Mouse (Mus musculus): Measurements from ENCODE around the gene Slc36a3.
A peak's percentile ranks its signal among the peaks of the same experiment; 100 is the strongest.
"Not testable (repeated sequence)": the region's sequence is repeated elsewhere in the genome, so short reads cannot be mapped to it uniquely, and the experiment has no call there.

The Slc36a3 gene

DNA sequence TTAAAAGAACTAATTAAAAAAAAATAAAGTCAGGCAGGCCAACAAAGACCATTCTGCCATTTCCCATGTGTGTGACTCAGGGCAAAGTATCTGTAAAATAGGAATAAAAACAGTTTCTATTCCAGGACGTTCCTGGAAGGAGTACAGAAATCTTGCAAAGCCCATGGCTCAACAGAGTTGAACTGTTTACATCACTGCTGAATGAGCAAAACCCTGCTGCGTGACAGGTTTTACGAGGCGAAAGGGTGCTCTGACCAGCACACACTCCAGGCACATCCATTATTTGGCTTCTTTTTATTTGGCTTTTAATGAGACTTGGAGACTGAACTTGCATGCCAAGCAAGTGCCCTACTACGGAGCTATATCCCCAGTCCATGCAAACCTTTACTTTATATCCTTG, 7.5 kb downstream of the Slc36a3 start:
- DNase-seq (ENCODE audit: low spot score), result no peak

- DNase-seq (ENCODE audit: low spot score), result no peak
Observed at GRCm38 (mm10) chr11:55141502-55141901, 10.0 kb downstream of the Slc36a3 start.

DNA sequence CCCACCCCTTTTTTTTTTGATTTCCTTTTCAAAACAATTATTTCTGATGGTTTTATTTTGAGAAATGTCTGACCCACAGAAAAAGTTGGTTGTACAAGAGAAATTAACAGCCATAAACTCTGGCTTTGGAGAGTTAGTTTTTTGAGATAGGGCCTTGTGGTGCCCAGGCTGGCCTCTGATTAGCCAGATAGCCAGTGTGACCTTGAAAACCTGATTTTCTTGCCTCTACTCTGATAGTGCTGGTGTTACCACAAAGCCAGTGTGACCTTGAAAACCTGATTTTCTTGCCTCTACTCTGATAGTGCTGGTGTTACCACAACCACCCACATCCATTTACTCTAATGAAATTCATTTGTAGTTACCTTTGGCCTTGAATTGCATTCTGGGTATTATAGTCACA, 13.9 kb downstream of the Slc36a3 start:
- no peak for DNase-seq (ENCODE audit: low spot score)

- DNase-seq (ENCODE audit: low spot score), result peak; percentile 66
Observed at GRCm38 (mm10) chr11:55136770-55137547, 14.5 kb downstream of the Slc36a3 start.

- no peak for DNase-seq (ENCODE audit: low spot score)
Observed at GRCm38 (mm10) chr11:55134871-55135270, 16.6 kb downstream of the Slc36a3 start.

GRCm38 (mm10) chr11:55134407-55134806, 17.1 kb downstream of the Slc36a3 start:
- no peak for DNase-seq (ENCODE audit: low spot score)

DNA sequence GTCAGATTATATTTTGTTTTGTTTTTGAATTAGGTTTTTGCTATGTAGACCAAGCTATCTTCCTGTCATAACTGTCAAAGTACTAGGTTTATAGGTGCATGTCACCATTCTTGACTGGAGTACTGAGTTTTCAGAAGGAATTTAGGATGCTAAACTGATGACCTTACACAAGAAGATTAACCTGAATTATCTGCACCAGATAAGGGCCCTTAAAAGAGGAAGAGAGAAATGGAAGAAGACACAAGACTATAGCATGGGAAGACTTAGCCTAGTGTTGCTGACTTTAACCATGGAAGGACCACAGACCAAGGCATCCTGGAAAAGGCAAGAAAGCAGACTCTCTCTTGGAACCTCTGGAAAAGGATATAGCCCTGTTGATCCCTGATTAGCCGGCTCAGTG, 18.3 kb downstream of the Slc36a3 start:
- no peak for DNase-seq (ENCODE audit: low spot score)

GRCm38 (mm10) chr11:55131946-55132345, 19.6 kb downstream of the Slc36a3 start:
- no peak for DNase-seq (ENCODE audit: low spot score)

DNA sequence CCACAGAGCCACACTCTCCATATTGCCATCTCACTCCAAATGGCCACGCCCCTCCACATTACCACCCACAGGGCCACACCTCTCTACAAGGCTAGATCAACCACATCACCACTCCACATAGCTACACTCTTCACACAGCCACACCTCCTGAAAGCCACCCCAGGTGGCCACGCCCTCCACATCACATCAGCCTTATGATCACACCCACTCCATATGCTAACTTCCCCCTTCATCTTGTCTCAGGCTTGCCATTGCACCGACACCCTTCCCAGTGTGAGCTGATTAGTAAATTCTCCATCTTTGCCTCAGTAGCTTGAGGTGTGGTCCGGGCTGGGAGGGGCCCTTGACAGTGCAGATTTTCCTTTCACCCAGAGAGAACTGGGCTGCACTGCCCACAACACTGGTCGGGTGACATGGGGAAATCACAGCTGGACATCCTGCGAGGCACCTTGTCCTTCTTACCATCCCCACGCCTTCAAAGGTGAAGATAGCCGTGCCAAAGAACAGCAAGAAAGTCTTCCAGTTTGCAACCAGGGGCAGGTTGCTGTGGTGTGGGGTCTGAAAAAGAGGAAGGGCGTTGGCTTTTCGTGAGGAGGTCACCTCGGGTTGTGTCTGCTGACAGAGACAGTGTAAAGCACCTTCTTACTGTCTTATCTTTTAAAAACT, 20.3 kb downstream of the Slc36a3 start:
- peak; percentile 26 for DNase-seq (ENCODE audit: low spot score)

GRCm38 (mm10) chr11:55128411-55128810, 23.1 kb downstream of the Slc36a3 start:
- no peak for DNase-seq (ENCODE audit: low spot score)

- DNase-seq (ENCODE audit: low spot score), result no peak
Observed at GRCm38 (mm10) chr11:55127937-55128336, 23.6 kb downstream of the Slc36a3 start.

DNA sequence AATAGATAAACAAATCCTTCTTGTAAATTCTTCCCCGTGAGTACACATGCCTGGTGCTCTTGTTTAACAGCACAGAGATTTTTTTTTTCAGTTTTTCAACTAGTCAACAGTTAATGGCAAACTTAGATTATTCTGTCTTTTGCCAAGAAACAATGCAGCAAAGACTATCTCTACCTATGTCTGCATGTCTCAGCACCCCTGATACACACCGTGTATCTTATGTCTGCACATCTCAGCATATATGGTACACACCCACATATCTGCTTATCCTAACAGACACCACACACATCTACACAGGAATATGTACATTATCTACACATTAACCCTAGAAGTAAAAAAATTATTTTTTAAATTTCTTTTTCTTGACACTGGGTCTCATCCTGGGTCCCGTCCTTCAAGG, 24.8 kb downstream of the Slc36a3 start:
- no peak for DNase-seq (ENCODE audit: low spot score)

DNA sequence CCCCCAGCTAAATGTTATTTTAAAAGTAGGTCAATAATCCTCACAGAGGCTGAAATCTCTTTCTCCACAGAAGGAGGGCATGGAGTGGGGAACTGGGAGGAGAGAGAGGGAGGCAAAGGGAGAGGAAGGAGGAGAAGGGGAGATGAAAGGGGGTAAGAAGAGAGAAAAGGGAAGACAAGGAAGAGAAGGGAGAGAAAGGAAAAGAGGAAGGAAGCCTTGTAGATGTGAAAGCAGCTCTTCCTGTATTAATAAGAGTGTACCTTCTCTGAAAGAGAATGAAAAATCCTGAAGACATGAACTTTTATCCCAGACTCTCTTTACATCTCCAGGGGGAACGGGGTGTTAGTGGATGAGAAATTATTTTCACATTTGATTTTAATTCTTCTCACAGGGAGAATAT, 30.1 kb downstream of the Slc36a3 start:
- DNase-seq (ENCODE audit: low spot score), result no peak

- no peak for DNase-seq (ENCODE audit: low spot score)
Observed at GRCm38 (mm10) chr11:55120821-55121271, 30.7 kb downstream of the Slc36a3 start.

- no peak for DNase-seq (ENCODE audit: low spot score)
Observed at GRCm38 (mm10) chr11:55120279-55120678, 31.2 kb downstream of the Slc36a3 start.

GRCm38 (mm10) chr11:55117031-55117430, 34.5 kb downstream of the Slc36a3 start:
- no peak for DNase-seq (ENCODE audit: low spot score)

- no peak for DNase-seq (ENCODE audit: low spot score)
Observed at GRCm38 (mm10) chr11:55116004-55116403, 35.5 kb downstream of the Slc36a3 start.

GRCm38 (mm10) chr11:55114291-55114690, 37.2 kb downstream of the Slc36a3 start:
- no peak for DNase-seq (ENCODE audit: low spot score)

DNA sequence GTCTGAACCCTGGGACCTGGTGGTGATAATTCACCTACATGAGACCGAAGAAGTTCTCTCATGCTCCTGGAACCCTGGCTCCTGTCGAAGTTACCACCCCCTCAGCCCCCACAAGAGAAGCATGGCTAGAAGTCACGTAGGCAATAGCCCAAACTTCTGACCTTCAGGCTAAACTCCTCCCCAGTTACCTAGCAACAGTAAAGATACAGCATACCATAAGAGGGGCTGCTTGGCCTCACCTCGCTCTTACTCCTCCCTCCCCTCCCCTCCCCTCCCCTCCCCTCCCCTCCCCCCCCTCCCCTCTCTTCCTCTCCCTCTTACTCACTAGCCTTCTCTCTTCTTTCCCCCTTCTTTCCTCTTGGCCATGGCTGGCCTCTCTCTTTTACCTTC, 37.7 kb downstream of the Slc36a3 start:
- not testable (repeated sequence) for DNase-seq (ENCODE audit: low spot score)

GRCm38 (mm10) chr11:55113209-55113860, 38.2 kb downstream of the Slc36a3 start:
- peak; percentile 21 for DNase-seq (ENCODE audit: low spot score)

- DNase-seq (ENCODE audit: low spot score), result no peak
Observed at GRCm38 (mm10) chr11:55110566-55111169, 40.8 kb downstream of the Slc36a3 start.

DNA sequence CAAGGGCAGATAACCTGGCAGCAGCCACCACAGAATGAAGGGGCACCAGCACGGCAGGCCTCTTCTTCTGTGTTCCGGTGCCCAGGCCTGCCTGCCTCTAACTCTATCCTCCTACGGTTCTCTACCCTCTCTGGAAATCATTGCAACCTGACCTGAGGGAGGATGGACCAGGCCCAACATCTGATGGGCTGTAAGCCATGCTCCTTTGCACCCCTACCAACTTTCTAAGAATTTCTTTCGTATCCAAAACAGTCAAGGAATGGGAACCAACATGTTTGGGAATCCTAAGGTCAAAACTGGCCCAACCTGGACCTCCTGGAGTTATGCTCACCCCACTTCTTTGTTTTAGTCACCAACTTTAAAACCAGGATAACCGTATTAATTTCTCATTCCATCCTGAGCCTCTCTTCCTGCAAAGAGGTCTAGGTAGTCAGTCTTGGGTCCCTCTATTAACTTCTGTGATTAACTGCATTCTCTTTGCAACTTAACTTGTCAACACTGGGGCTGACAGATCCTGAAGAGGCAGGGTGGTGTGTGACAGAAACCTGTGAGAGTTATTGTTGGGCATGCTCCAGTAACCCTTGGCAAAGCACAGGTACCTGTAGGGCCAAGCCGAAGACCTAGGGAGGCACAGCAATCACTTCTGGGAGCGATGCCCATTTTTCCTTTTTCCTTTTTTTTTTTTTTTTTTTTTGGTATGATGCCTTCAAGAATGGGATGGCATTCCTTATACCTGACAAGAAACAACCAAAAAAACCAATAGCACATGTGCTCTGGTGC, 41.8 kb downstream of the Slc36a3 start:
- DNase-seq (ENCODE audit: low spot score), result no peak
